Mouse (Mus musculus) neural tube, embryonic 13.5 days (tissue): ENCODE results near the gene Rabep2. TPM values are rescaled to one million over a fixed set of nuclear protein-coding genes. Genes with fewer than 3 reads are reported as not detected.

Experiments used
- ATAC-seq: fragments of 200-750 bp; cut with Nextera tagmentation; 2 replicates; pipeline ENCODE4 v1.8.0; 2017; ENCODE audit warnings: low read depth, mild to moderate bottlenecking, moderate TSS enrichment, moderate library complexity
- H3K27ac ChIP-seq: fragments of 300-500 bp; sonication (generic); replicated peaks from 2 replicates; pipeline ENCODE4 v1.5.1; 2015; ENCODE audit warnings: moderate library complexity, mild to moderate bottlenecking, inconsistent platforms
- H3K27me3 ChIP-seq: fragments of 300-500 bp; sonication (generic); 2 replicates; pipeline ENCODE4 v1.6.1; 2015; ENCODE audit warnings: mild to moderate bottlenecking, inconsistent platforms
- H3K36me3 ChIP-seq: fragments of 300-500 bp; sonication (generic); 2 replicates; pipeline ENCODE4 v1.6.1; 2015; ENCODE audit warnings: mild to moderate bottlenecking, inconsistent platforms
- H3K4me1 ChIP-seq: fragments of 300-500 bp; sonication (generic); replicated peaks from 2 replicates; pipeline ENCODE4 v1.6.1; 2015; ENCODE audit warnings: inconsistent platforms
- H3K4me2 ChIP-seq: fragments of 300-500 bp; sonication (generic); 2 replicates; pipeline ENCODE4 v1.6.1; 2015; ENCODE audit warnings: inconsistent platforms, mild to moderate bottlenecking, moderate library complexity
- H3K4me3 ChIP-seq: fragments of 300-500 bp; sonication (generic); 2 replicates; pipeline ENCODE4 v1.5.1; 2015; ENCODE audit warnings: mild to moderate bottlenecking, inconsistent platforms
- H3K9ac ChIP-seq: fragments of 300-500 bp; sonication (generic); 2 replicates; pipeline ENCODE4 v1.6.1; 2015; ENCODE audit warnings: moderate library complexity, mild to moderate bottlenecking, inconsistent platforms
- H3K9me3 ChIP-seq: fragments of 300-500 bp; sonication (generic); 2 replicates; pipeline ENCODE4 v1.6.1; 2016; ENCODE audit warnings: inconsistent platforms
- WGBS: fragments of 180-500 bp; shearing (Covaris S2); methylation state at CpG from one replicate; pipeline ENCODE4 v1.1.7; 2015; 5-methylcytosine and 5-hydroxymethylcytosine counted together
- polyA plus RNA-seq: library from polyadenylated mRNA; unstranded; fragments of >200 nt; fragmentation: Nextera tagmentation; extraction: Ambion mirVana; gene quantifications from 2 replicates; pipeline ENCODE4 v1.2.1, GENCODE M21; 2015

Gene Rabep2
- polyA plus RNA-seq, 1 experiment from 2014 or later, result 25.6 TPM

DNA sequence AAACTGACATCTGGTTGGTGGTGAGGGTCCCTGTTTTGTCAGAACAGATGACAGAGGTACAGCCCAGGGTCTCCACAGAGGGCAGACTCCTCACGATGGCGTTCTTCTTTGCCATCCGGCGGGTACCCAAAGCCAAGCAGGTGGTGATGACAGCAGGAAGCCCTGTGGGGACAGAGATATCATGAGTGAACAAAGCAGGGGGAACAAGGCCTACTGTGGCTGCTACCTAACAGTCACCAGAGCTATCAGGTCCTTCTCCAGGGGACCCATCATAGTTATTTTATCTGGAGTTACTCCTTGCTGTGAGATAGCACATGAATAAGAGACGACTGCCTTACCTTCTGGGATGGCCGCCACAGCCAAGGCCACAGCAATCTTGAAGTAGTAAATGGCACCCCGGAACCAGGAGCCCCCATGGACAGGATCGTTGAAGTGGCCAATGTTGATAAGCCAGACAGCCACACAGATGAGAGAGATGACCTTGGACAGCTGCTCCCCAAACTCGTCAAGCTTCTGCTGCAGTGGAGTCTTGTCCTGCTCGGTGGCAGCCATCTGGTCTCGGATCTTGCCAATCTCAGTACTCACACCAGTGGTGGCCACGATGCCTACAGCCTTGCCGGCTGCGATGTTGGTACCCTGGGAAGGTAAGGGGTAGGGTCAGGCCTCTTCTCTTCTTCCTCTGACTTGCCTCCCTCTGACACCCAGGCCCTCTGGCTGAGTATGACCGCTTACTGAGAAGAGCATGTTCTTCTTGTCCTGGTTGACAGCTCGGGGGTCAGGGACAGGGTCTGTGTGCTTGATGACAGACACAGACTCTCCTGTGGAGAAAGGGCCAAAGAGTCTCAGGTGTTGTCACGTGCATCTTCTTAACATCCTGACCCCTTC lies 28.1 kb downstream of the Rabep2 start:
- no peaks in the 10 kb centered on the region for H3K36me3 ChIP-seq
- H3K27ac ChIP-seq, result no peak overlapping the region
- no peak overlapping the region for H3K4me2 ChIP-seq
- H3K4me3 ChIP-seq, result no peak overlapping the region
- no peaks in the 10 kb centered on the region for H3K27me3 ChIP-seq
- no peaks in the 10 kb centered on the region for H3K4me1 ChIP-seq
- 92% methylated on average over 17 of the region's 17 CpGs for WGBS
- H3K9me3 ChIP-seq, result no peaks in the 10 kb centered on the region
- no peak overlapping the region for H3K9ac ChIP-seq
- ATAC-seq, result no peak

DNA sequence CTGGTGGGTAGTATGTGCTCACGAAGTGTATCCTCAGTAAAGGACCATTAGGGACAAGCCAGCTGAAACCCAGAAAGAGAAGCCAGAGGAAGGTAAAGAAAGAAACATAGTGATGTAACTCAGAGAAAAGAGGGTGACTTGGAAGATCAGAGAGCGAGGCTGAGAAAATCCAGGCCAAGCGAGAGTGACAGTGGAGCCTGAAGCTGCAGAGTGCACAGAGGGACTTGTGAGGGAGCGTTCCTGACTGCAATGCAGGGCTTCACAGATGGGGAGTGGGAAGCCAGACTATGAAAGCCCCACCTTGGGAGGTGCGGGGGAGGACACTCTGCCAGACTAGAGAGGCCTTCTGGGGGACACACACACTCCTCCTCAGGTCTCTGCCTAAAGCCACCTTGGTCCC lies 29.7 kb downstream of the Rabep2 start:
- WGBS, result 89% methylated on average over 5 of the region's 5 CpGs
- no peak for ATAC-seq
- Histone ChIP-seq H3K4me3 (no peak overlapping the region), H3K4me2 (no peak overlapping the region), H3K9ac (no peak overlapping the region), H3K27ac (no peak overlapping the region), H3K27me3 (no peaks in the 10 kb centered on the region), H3K36me3 (no peaks in the 10 kb centered on the region), H3K9me3 (no peaks in the 10 kb centered on the region), H3K4me1 (no peaks in the 10 kb centered on the region)

DNA sequence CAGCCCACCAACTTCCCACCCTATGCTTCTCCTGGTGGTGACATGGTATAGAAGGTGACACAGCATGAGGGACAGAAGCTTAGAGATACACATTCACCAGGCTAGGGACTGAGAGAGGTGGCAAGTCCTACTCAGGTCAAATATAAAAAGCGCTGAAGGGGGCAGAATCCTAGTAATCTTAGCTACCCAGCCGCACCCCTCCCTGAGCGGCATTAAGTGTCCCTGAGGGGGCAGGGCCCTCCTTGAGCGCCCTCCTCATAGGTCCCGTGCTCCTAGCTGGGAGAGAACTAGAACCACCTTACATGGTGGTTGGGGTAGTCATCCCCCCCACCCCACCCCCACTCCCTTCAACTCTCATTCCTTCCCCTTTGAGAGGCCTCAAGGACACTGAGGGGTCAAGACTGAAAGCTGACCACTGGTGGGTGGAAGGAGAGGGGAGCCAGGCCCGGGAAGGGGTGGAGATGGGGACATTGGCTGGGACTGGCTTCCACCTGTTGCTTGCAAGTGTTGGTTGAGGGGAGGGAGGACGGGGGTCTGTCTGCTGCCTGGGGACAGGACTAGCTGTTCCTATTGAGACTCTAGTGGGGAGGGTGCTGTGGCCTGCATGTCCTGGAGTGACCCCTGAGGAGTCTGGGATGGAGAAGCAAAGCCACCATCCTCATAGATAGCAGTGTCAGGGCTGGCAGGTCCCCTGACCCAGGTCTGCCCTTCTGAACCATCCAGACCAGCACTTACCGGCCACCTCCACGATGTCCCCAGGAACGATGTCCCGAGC lies 30.5 kb downstream of the Rabep2 start:
- H3K4me1 ChIP-seq, result no peaks in the 10 kb centered on the region
- WGBS, result 81% methylated on average over 11 of the region's 11 CpGs
- no peak overlapping the region for H3K27ac ChIP-seq
- no peak overlapping the region for H3K4me2 ChIP-seq
- no peak overlapping the region for H3K9ac ChIP-seq
- no peak for ATAC-seq
- no peaks in the 10 kb centered on the region for H3K36me3 ChIP-seq
- H3K9me3 ChIP-seq, result no peaks in the 10 kb centered on the region
- no peak overlapping the region for H3K4me3 ChIP-seq
- H3K27me3 ChIP-seq, result no peaks in the 10 kb centered on the region

DNA sequence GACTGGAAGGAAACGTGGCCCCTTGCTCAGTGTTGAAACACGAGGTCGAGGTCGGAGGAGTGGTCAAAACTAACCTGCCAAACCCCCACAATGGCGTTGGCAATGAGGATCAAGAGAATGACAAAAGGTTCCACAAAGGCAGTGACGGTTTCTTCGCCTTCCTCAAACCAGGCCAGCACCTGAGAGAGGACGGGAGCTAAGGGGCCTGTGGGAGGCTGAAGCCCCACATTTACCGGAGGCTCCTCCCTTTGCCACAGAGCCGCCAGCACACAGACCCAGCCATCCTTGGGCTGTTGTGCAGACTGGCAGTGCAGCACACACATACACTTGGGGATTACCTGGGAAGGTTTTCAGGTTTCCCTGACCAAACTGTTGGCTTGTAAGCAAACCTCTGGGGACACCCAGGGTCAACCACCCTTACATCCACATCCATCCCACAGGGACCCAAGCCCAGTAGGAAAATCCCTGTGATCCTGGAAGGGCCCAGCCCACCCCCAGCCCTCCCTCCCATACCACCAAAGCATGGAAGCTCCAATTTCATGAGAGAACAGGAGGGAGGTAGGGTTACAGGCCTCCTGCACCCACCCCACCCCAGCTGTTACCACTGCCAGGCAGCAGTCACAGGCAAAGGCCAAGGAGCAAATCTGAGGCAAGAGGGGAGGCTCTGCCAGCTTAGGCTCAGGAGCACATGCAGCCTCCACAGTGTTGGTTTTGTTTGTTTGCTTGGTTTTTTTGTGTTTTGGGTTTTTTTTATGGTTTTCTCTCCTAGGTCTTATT lies 32.3 kb downstream of the Rabep2 start:
- Histone ChIP-seq H3K4me2 (no peak overlapping the region), H3K36me3 (no peaks in the 10 kb centered on the region), H3K27me3 (no peaks in the 10 kb centered on the region), H3K4me1 (0 out of 2 replicates have a peak, but pooled peaks cover 3% of the 10 kb centered on the region), H3K4me3 (no peak overlapping the region), H3K27ac (no peak overlapping the region), H3K9ac (no peak overlapping the region), H3K9me3 (no peaks in the 10 kb centered on the region)
- no peak for ATAC-seq
- WGBS, result 61% methylated on average over 10 of the region's 10 CpGs

DNA sequence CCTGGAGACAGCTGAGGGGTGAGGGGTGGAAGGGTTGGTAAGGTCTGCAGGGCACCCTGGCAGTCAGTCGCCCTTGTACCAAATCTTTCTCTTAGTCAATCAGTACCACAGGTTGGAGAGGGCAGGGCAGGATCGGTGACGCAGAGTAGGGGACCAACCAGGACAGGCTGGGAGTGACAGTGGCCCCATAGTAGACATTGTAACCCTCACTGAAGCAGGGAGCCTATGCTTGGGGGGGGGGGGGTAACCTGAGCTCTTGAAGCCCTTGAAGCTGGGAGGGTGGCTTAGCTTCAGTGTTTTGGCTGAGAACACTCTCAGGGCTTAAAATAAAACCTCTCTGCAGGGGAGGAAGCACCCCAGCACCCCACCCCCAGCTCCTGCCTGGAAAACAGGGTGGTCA lies 33.1 kb downstream of the Rabep2 start:
- Histone ChIP-seq H3K27me3 (no peaks in the 10 kb centered on the region), H3K9me3 (no peaks in the 10 kb centered on the region), H3K36me3 (peaks cover 5% of the 10 kb centered on the region), H3K4me3 (no peak overlapping the region), H3K4me1 (0 out of 2 replicates have a peak, but pooled peaks cover 3% of the 10 kb centered on the region), H3K9ac (no peak overlapping the region), H3K4me2 (no peak overlapping the region), H3K27ac (no peak overlapping the region)
- no peak for ATAC-seq
- WGBS, result 81% methylated on average over 3 of the region's 3 CpGs

DNA sequence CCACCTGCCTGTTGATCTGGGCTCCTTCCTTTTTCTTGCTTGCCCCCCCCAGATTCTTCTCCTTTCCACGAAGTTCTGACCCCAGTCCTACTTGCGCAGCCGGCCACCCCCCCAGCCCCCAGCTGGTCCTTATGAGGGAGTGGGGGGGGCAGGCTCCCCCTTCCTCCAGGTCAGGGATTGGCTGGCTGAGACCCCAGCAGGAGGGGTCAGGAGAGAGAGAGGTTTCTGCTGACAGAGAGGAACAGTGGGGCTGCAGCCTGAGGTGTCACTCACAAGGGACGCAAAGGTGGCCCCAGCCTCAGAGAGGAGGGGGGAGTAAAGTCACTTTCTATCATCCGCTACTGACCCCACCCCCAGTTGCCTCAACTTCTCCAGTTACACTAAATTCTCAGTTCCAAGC lies 34.4 kb downstream of the Rabep2 start, which contains the start of gene Atp2a1:
TSS of gene Atp2a1 (minus strand) at position 105 of the 400 bp plus-strand sequence.
- H3K4me3 ChIP-seq, result no peak within 1 kb of the TSS
- no peak for ATAC-seq
- H3K36me3 ChIP-seq, result peaks cover 19% of the 10 kb centered on the region
- no peaks in the 10 kb centered on the region for H3K27me3 ChIP-seq
- 55% methylated on average over 5 of the region's 5 CpGs for WGBS
- no peaks in the 10 kb centered on the region for H3K9me3 ChIP-seq
- 0 out of 2 replicates have a peak within 1 kb of the TSS, but pooled peaks have one; percentile 26 for H3K9ac ChIP-seq
- H3K4me2 ChIP-seq, result no peak within 1 kb of the TSS
- H3K4me1 ChIP-seq, result 0 out of 2 replicates have a peak, but pooled peaks cover 3% of the 10 kb centered on the region
- no peak within 1 kb of the TSS for H3K27ac ChIP-seq

DNA sequence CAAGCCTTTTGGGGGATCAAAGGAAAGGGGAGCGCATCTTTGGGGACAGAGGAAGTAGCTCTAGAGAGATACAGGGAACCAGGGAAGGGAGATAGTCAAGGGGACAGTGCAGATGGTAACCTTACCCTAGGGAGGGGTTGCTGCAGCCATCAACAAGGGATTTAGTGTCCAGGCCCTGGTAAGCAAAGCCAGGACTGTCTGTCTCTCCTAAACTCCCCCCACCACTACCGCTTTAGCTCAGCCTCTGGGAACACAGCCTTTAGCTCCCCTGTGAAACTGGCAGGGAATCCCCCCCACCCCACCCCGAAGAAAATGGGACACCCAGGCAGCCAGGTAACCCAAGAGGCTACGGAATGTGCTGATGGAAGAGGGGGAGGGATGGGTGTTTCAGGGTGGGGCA lies 35.0 kb downstream of the Rabep2 start:
- Histone ChIP-seq H3K36me3 (peaks cover 24% of the 10 kb centered on the region), H3K9me3 (no peaks in the 10 kb centered on the region), H3K9ac (no peak overlapping the region), H3K27ac (no peak overlapping the region), H3K4me1 (0 out of 2 replicates have a peak, but pooled peaks cover 3% of the 10 kb centered on the region), H3K4me2 (no peak overlapping the region), H3K4me3 (no peak overlapping the region), H3K27me3 (no peaks in the 10 kb centered on the region)
- no peak for ATAC-seq
- 56% methylated on average over 4 of the region's 4 CpGs for WGBS

DNA sequence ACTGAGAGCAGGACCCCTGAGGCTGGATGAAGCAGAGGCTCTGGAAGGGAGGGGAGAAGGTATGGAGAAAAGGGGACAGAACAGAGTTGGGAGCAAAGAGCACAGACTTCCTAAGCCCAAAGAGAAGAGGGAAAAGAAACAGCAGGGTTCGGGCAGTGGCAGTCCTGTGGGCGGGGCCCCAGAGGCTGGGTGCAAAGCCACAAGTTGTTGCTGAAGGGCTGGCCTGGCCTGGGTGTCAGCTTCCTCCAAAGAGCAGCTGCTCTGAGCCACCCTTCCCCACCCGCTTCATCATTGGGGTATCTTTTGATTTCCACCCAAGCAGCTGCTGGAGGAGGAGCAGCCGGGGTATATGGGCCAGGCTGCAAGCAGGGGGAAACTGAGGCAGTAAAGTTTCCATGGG lies 35.6 kb downstream of the Rabep2 start:
- no peak overlapping the region for H3K27ac ChIP-seq
- WGBS, result 60% methylated on average over 4 of the region's 4 CpGs
- 0 out of 2 replicates have a peak, but pooled peaks cover 3% of the 10 kb centered on the region for H3K4me1 ChIP-seq
- H3K27me3 ChIP-seq, result no peaks in the 10 kb centered on the region
- H3K9me3 ChIP-seq, result no peaks in the 10 kb centered on the region
- ATAC-seq, result no peak
- H3K9ac ChIP-seq, result no peak overlapping the region
- H3K4me2 ChIP-seq, result no peak overlapping the region
- no peak overlapping the region for H3K4me3 ChIP-seq
- H3K36me3 ChIP-seq, result peaks cover 30% of the 10 kb centered on the region

GRCm38 (mm10) chr7:126464836-126465235 lies 36.3 kb downstream of the Rabep2 start:
- ATAC-seq, result no peak
- 45% methylated on average over 5 of the region's 5 CpGs for WGBS
- Histone ChIP-seq H3K36me3 (peaks cover 37% of the 10 kb centered on the region), H3K4me1 (0 out of 2 replicates have a peak, but pooled peaks cover 3% of the 10 kb centered on the region), H3K9ac (no peak overlapping the region), H3K4me3 (no peak overlapping the region), H3K27me3 (no peaks in the 10 kb centered on the region), H3K27ac (no peak overlapping the region), H3K4me2 (no peak overlapping the region), H3K9me3 (no peaks in the 10 kb centered on the region)

DNA sequence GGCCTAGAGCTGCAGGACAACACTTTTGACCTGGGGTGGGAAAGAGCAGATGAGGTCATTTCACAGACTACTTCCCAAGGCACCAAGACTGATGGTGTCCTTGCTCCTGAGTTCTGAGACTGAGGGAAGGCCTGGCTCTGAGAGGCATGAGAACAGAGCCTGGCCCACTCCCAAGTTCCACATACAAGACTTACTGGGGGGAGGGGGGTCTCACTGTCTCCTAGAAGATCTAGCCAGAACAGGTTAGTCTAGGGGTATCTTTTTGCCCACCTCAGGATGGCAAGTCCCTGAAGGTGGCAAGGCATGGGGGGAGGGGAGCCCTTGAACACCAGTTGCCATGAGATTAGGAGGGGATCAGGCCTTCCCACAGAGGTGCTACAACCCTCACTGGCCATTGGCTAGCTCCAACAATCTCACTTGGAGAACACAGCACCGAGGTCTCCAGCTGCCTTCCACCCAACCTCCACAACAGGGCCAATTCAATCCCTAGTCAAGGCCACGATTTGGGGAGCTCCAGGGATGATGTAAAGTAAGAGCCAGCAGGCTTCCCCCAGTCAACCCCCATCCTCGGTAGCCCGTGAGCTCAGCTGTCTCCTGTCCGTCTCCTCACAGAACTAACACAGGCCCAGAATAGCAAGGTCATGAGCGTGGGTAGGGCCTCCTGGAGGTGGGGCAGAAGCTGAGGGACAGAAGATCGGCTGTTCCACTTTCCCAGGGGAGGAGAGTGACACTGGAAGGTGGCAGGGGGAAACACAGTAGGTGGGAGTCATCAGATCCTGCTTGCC lies 36.9 kb downstream of the Rabep2 start:
- 0 out of 2 replicates have a peak, but pooled peaks cover 3% of the 10 kb centered on the region for H3K4me1 ChIP-seq

GRCm38 (mm10) chr7:126466116-126466515 lies 37.6 kb downstream of the Rabep2 start:
- Histone ChIP-seq H3K27me3 (no peaks in the 10 kb centered on the region), H3K4me2 (no peak overlapping the region), H3K27ac (no peak overlapping the region), H3K4me1 (0 out of 2 replicates have a peak, but pooled peaks cover 3% of the 10 kb centered on the region), H3K36me3 (peaks cover 50% of the 10 kb centered on the region), H3K9ac (no peak overlapping the region), H3K4me3 (no peak overlapping the region), H3K9me3 (no peaks in the 10 kb centered on the region)
- no peak for ATAC-seq
- 76% methylated on average over 9 of the region's 9 CpGs for WGBS

More for the DNA sequence above, 36.9 kb downstream of the Rabep2 start:
- H3K4me3 ChIP-seq, result no peak overlapping the region
- no peak overlapping the region for H3K27ac ChIP-seq
- 62% methylated on average over 7 of the region's 7 CpGs for WGBS
- no peak overlapping the region for H3K4me2 ChIP-seq
- ATAC-seq, result no peak
- peaks cover 43% of the 10 kb centered on the region for H3K36me3 ChIP-seq
- H3K9me3 ChIP-seq, result no peaks in the 10 kb centered on the region
- no peaks in the 10 kb centered on the region for H3K27me3 ChIP-seq
- H3K9ac ChIP-seq, result no peak overlapping the region
